Mouse (Mus musculus): ENCODE data around the gene Wdr1.

- no peak for TF ChIP-seq EP300 (optimal IDR thresholded peaks at IDR 0.05)
- no peak for TF ChIP-seq CTCF (IDR thresholded peaks at IDR 0.05; ENCODE audit: low read depth)
Measured at GRCm38 (mm10) chr5:38532084-38532483, 30.9 kb downstream of the Wdr1 start.

Data from stomach, postnatal 0 days (tissue).